Mouse (Mus musculus): ENCODE data around the gene Clec12a. TPM values are rescaled to one million over a fixed set of nuclear protein-coding genes. Genes with fewer than 3 reads are reported as not detected.
"Not testable (repeated sequence)": the region's sequence is repeated elsewhere in the genome, so short reads cannot be mapped to it uniquely, and the experiment has no call there.

Clec12a gene
- polyA plus RNA-seq (2014; fragmentation: Nextera tagmentation; extraction: Ambion mirVana) = 0.90 and 1.0 TPM in 2 replicates

GRCm38 (mm10) chr6:129342391-129342790, at the start of gene Clec12a:
Clec12a (plus strand) TSS chr6:129342691.
- not testable (repeated sequence) for DNase-seq (ENCODE audit: low spot score); H3K27me3 ChIP-seq (replicated peaks; ENCODE audit: control insufficient read depth, insufficient read depth, low read length); H3K36me3 ChIP-seq (ENCODE audit: control insufficient read depth, insufficient read depth, low read length); H3K4me1 ChIP-seq (replicated peaks; ENCODE audit: control insufficient read depth, insufficient read depth, low read length); H3K9me3 ChIP-seq (ENCODE audit: control insufficient read depth, low read length); H3K4me2 ChIP-seq (ENCODE audit: low read length); H3K27ac ChIP-seq (ENCODE audit: low read depth); ATAC-seq (replicated peaks; ENCODE audit: low FRiP score, low TSS enrichment, low read depth); H3K4me3 ChIP-seq (ENCODE audit: low read depth, low read length); H3K9ac ChIP-seq (ENCODE audit: low read length)
- WGBS = 79% methylated on average over 4 of the region's 4 CpGs

- H3K4me3 ChIP-seq (ENCODE audit: low read depth, low read length) = no peak overlapping the region
- H3K9ac ChIP-seq (ENCODE audit: low read length) = no peak overlapping the region
- ATAC-seq (replicated peaks; ENCODE audit: low FRiP score, low TSS enrichment, low read depth) (no peak), DNase-seq (ENCODE audit: low spot score) (no peak)
- no peaks in the 10 kb centered on the region for H3K36me3 ChIP-seq (ENCODE audit: control insufficient read depth, insufficient read depth, low read length)
- H3K27me3 ChIP-seq (replicated peaks; ENCODE audit: control insufficient read depth, insufficient read depth, low read length) = no peaks in the 10 kb centered on the region
- no peaks in the 10 kb centered on the region for H3K9me3 ChIP-seq (ENCODE audit: control insufficient read depth, low read length)
- H3K27ac ChIP-seq (ENCODE audit: low read depth) = no peak overlapping the region
- 51% methylated on average over 1 of the region's 1 CpGs for WGBS
- no peaks in the 10 kb centered on the region for H3K4me1 ChIP-seq (replicated peaks; ENCODE audit: control insufficient read depth, insufficient read depth, low read length)
- no peak overlapping the region for H3K4me2 ChIP-seq (ENCODE audit: low read length)
These were observed 38.3 kb upstream of the Clec12a start for GRCm38 (mm10) chr6:129304180-129304579.

DNA sequence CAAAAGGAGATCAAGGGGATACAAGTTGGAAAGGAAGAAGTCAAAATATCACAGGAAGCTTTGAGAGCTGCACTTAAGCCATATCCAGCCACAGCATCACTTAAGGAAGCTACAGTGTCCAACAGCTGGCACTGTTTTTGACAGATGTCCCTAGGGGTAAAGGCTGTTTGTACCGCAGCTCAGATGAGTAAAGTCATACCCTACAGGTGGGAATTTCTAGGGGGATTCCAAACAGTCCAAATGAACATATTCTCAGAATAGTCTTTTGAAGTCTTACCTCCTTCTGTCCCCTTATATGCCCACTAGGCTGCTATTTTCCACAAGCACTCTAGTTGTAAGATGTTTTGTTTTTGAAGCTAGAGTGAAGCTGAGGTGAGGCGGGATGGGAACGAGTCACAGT, 30.0 kb upstream of the Clec12a start:
- WGBS = 87% methylated on average over 3 of the region's 3 CpGs
- Histone ChIP-seq H3K4me3 (ENCODE audit: low read depth, low read length) (no peak overlapping the region), H3K4me2 (ENCODE audit: low read length) (no peak overlapping the region), H3K36me3 (ENCODE audit: control insufficient read depth, insufficient read depth, low read length) (no peaks in the 10 kb centered on the region), H3K4me1 (replicated peaks; ENCODE audit: control insufficient read depth, insufficient read depth, low read length) (no peaks in the 10 kb centered on the region), H3K9me3 (ENCODE audit: control insufficient read depth, low read length) (no peaks in the 10 kb centered on the region), H3K27me3 (replicated peaks; ENCODE audit: control insufficient read depth, insufficient read depth, low read length) (no peaks in the 10 kb centered on the region), H3K9ac (ENCODE audit: low read length) (no peak overlapping the region), H3K27ac (ENCODE audit: low read depth) (no peak overlapping the region)
- DNase-seq (ENCODE audit: low spot score) (no peak), ATAC-seq (replicated peaks; ENCODE audit: low FRiP score, low TSS enrichment, low read depth) (no peak)

- Histone ChIP-seq H3K4me1 (replicated peaks; ENCODE audit: control insufficient read depth, insufficient read depth, low read length) (no peaks in the 10 kb centered on the region), H3K9me3 (ENCODE audit: control insufficient read depth, low read length) (no peaks in the 10 kb centered on the region), H3K4me3 (ENCODE audit: low read depth, low read length) (no peak overlapping the region), H3K27me3 (replicated peaks; ENCODE audit: control insufficient read depth, insufficient read depth, low read length) (no peaks in the 10 kb centered on the region), H3K36me3 (ENCODE audit: control insufficient read depth, insufficient read depth, low read length) (no peaks in the 10 kb centered on the region), H3K9ac (ENCODE audit: low read length) (no peak overlapping the region), H3K27ac (ENCODE audit: low read depth) (no peak overlapping the region), H3K4me2 (ENCODE audit: low read length) (no peak overlapping the region)
- DNase-seq (ENCODE audit: low spot score) = no peak
- WGBS = 87% methylated on average over 3 of the region's 3 CpGs
- no peak for ATAC-seq (replicated peaks; ENCODE audit: low FRiP score, low TSS enrichment, low read depth)
These were observed 27.8 kb upstream of the Clec12a start for GRCm38 (mm10) chr6:129314655-129315168.

GRCm38 (mm10) chr6:129315698-129316097, 26.8 kb upstream of the Clec12a start:
- 89% methylated on average over 1 of the region's 1 CpGs for WGBS
- DNase-seq (ENCODE audit: low spot score) = no peak

DNA sequence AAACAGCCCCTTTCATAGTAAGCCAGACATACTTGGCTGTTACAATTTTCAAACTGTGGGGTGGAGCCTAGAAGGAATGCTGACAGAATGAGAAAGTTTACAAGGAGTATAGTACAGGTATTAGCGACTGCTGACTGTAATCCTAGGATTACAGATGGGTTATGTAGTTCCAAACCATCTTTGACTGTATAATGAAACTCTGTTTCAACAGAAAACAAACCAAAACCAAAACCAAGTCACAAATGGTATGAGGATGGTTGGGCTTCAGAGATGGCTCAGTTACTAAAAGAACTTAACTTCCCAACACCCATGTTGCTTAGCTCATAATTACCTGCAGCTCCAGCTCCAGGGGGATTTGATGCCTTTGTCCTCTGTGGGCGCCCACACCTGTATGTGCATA, 26.0 kb upstream of the Clec12a start:
- DNase-seq (ENCODE audit: low spot score) = no peak
- 72% methylated on average over 2 of the region's 2 CpGs for WGBS
- Histone ChIP-seq H3K9ac (ENCODE audit: low read length) (no peak overlapping the region), H3K27me3 (replicated peaks; ENCODE audit: control insufficient read depth, insufficient read depth, low read length) (no peaks in the 10 kb centered on the region), H3K9me3 (ENCODE audit: control insufficient read depth, low read length) (no peaks in the 10 kb centered on the region), H3K4me3 (ENCODE audit: low read depth, low read length) (no peak overlapping the region), H3K36me3 (ENCODE audit: control insufficient read depth, insufficient read depth, low read length) (no peaks in the 10 kb centered on the region), H3K4me2 (ENCODE audit: low read length) (no peak overlapping the region), H3K27ac (ENCODE audit: low read depth) (no peak overlapping the region), H3K4me1 (replicated peaks; ENCODE audit: control insufficient read depth, insufficient read depth, low read length) (no peaks in the 10 kb centered on the region)
- ATAC-seq (replicated peaks; ENCODE audit: low FRiP score, low TSS enrichment, low read depth) = no peak

More at GRCm38 (mm10) chr6:129315698-129316097, 26.8 kb upstream of the Clec12a start:
- Histone ChIP-seq H3K9ac (ENCODE audit: low read length) (no peak overlapping the region), H3K4me1 (replicated peaks; ENCODE audit: control insufficient read depth, insufficient read depth, low read length) (no peaks in the 10 kb centered on the region), H3K36me3 (ENCODE audit: control insufficient read depth, insufficient read depth, low read length) (no peaks in the 10 kb centered on the region), H3K9me3 (ENCODE audit: control insufficient read depth, low read length) (no peaks in the 10 kb centered on the region), H3K4me2 (ENCODE audit: low read length) (no peak overlapping the region), H3K4me3 (ENCODE audit: low read depth, low read length) (no peak overlapping the region), H3K27ac (ENCODE audit: low read depth) (no peak overlapping the region), H3K27me3 (replicated peaks; ENCODE audit: control insufficient read depth, insufficient read depth, low read length) (no peaks in the 10 kb centered on the region)
- ATAC-seq (replicated peaks; ENCODE audit: low FRiP score, low TSS enrichment, low read depth) = no peak

GRCm38 (mm10) chr6:129318395-129318794, 24.1 kb upstream of the Clec12a start:
- H3K36me3 ChIP-seq (ENCODE audit: control insufficient read depth, insufficient read depth, low read length) = no peaks in the 10 kb centered on the region
- no peak overlapping the region for H3K9ac ChIP-seq (ENCODE audit: low read length)
- DNase-seq (ENCODE audit: low spot score) (no peak), ATAC-seq (replicated peaks; ENCODE audit: low FRiP score, low TSS enrichment, low read depth) (no peak)
- no peak overlapping the region for H3K27ac ChIP-seq (ENCODE audit: low read depth)
- 45% methylated on average over 1 of the region's 1 CpGs for WGBS
- no peak overlapping the region for H3K4me3 ChIP-seq (ENCODE audit: low read depth, low read length)
- no peaks in the 10 kb centered on the region for H3K4me1 ChIP-seq (replicated peaks; ENCODE audit: control insufficient read depth, insufficient read depth, low read length)
- no peaks in the 10 kb centered on the region for H3K27me3 ChIP-seq (replicated peaks; ENCODE audit: control insufficient read depth, insufficient read depth, low read length)
- no peak overlapping the region for H3K4me2 ChIP-seq (ENCODE audit: low read length)
- H3K9me3 ChIP-seq (ENCODE audit: control insufficient read depth, low read length) = no peaks in the 10 kb centered on the region

DNA sequence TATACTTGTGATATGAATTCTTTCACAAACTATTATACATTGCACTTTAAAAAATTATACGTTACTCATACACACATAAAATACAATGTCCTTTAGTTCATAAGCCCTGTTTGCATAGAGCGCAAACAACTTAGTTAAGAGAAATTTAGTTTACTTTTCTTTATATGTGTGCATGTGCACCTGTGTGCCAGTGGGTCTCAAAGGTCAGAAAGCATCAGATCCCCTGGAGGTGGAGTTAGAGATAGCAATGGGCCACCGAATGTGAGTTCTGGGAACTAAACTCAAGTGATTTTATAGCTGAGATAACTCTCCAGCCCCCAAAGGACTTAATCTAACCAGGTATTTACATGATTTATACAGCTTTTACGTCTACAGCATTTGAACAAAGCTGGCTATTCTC, 23.2 kb upstream of the Clec12a start:
- H3K9ac ChIP-seq (ENCODE audit: low read length) = no peak overlapping the region
- no peak overlapping the region for H3K4me2 ChIP-seq (ENCODE audit: low read length)
- no peak for ATAC-seq (replicated peaks; ENCODE audit: low FRiP score, low TSS enrichment, low read depth)
- H3K27me3 ChIP-seq (replicated peaks; ENCODE audit: control insufficient read depth, insufficient read depth, low read length) = no peaks in the 10 kb centered on the region
- H3K4me3 ChIP-seq (ENCODE audit: low read depth, low read length) = no peak overlapping the region
- no peak for DNase-seq (ENCODE audit: low spot score)
- no peak overlapping the region for H3K27ac ChIP-seq (ENCODE audit: low read depth)
- no peaks in the 10 kb centered on the region for H3K36me3 ChIP-seq (ENCODE audit: control insufficient read depth, insufficient read depth, low read length)
- H3K4me1 ChIP-seq (replicated peaks; ENCODE audit: control insufficient read depth, insufficient read depth, low read length) = no peaks in the 10 kb centered on the region
- 65% methylated on average over 4 of the region's 4 CpGs for whole genome bisulfite sequencing
- H3K9me3 ChIP-seq (ENCODE audit: control insufficient read depth, low read length) = no peaks in the 10 kb centered on the region

GRCm38 (mm10) chr6:129326016-129326415, 16.5 kb upstream of the Clec12a start:
- no peak overlapping the region for H3K4me3 ChIP-seq (ENCODE audit: low read depth, low read length)
- H3K9me3 ChIP-seq (ENCODE audit: control insufficient read depth, low read length) = no peaks in the 10 kb centered on the region
- no peaks in the 10 kb centered on the region for H3K36me3 ChIP-seq (ENCODE audit: control insufficient read depth, insufficient read depth, low read length)
- H3K9ac ChIP-seq (ENCODE audit: low read length) = no peak overlapping the region
- H3K27me3 ChIP-seq (replicated peaks; ENCODE audit: control insufficient read depth, insufficient read depth, low read length) = no peaks in the 10 kb centered on the region
- no peak overlapping the region for H3K4me2 ChIP-seq (ENCODE audit: low read length)
- 73% methylated on average over 1 of the region's 1 CpGs for WGBS
- ATAC-seq (replicated peaks; ENCODE audit: low FRiP score, low TSS enrichment, low read depth) (no peak), DNase-seq (ENCODE audit: low spot score) (no peak)
- H3K27ac ChIP-seq (ENCODE audit: low read depth) = no peak overlapping the region
- no peaks in the 10 kb centered on the region for H3K4me1 ChIP-seq (replicated peaks; ENCODE audit: control insufficient read depth, insufficient read depth, low read length)

Measured in intestine, embryonic 14.5 days (tissue).